ENCODE assay signal across 17 mouse cellular contexts in genomic region chr16:23057668-23058447, GRCm38 (mm10). TPM values are rescaled to one million over a fixed set of nuclear protein-coding genes. Genes with fewer than 3 reads are reported as not detected.
DNase-seq lines count a peak whose midpoint lies in the region; ATAC-seq lines count a peak whose summit lies in the region.
"Not testable (repeated sequence)": the region's sequence is repeated elsewhere in the genome, so short reads cannot be mapped to it uniquely, and the experiment has no call there.
"Had no signal": no experiment of that assay in that cellular context is flagged by ENCODE, and none has a peak within 500 bp of the region (broad histone marks: within the 10 kb centered on the region; RNA-seq: fewer than 3 reads in every experiment).

Gene Kng1 (plus strand): TSS chr16:23057865.

- H3K36me3 ChIP-seq in erythroblast, embryonic 14.5 days (ENCODE audit: control insufficient read depth); intestine, embryonic 16.5 days (ENCODE audit: control insufficient read depth, insufficient read depth, low read length); liver, embryonic 11.5 days (ENCODE audit: control insufficient read depth, insufficient read depth, low read length); liver, embryonic 15.5 days (replicated peaks); neural tube, embryonic 15.5 days: not testable (repeated sequence)

- H3K27ac ChIP-seq in intestine, embryonic 16.5 days (ENCODE audit: low read length); liver, embryonic 11.5 days (ENCODE audit: low read depth, low read length); neural tube, embryonic 15.5 days (replicated peaks): not testable (repeated sequence)
- 0 out of 2 replicates have a peak within 1 kb of the TSS, but pooled peaks have one; percentile 41 for H3K27ac ChIP-seq in liver, embryonic 15.5 days (replicated peaks)

- DNase-seq in adrenal gland, postnatal 14 days; liver, embryonic 11.5 days (ENCODE audit: low spot score): not testable (repeated sequence)

- WGBS in intestine, embryonic 16.5 days: 81% methylated on average over 1 of the region's 1 CpGs
- 75% methylated on average over 1 of the region's 1 CpGs for WGBS in liver, embryonic 11.5 days
- WGBS in liver, embryonic 15.5 days (ENCODE audit: insufficient replicate concordance): 45% methylated on average over 1 of the region's 1 CpGs
- 64% methylated on average over 1 of the region's 1 CpGs for WGBS in neural tube, embryonic 15.5 days

- peak within 1 kb of the TSS; percentile 41 for H3K4me3 ChIP-seq in erythroblast, embryonic 14.5 days (replicated peaks)
- not testable (repeated sequence) for H3K4me3 ChIP-seq in intestine, embryonic 16.5 days (ENCODE audit: low read length); neural tube, embryonic 15.5 days (replicated peaks)
- H3K4me3 ChIP-seq in liver, embryonic 11.5 days (ENCODE audit: low read depth, low read length): peak within 1 kb of the TSS; percentile 23
- peak within 1 kb of the TSS; percentile 43 for H3K4me3 ChIP-seq in liver, embryonic 15.5 days (replicated peaks)

- H3K9ac ChIP-seq in intestine, embryonic 16.5 days (ENCODE audit: low read depth, low read length); liver, embryonic 11.5 days (ENCODE audit: low read depth, low read length); liver, embryonic 15.5 days; neural tube, embryonic 15.5 days (replicated peaks): not testable (repeated sequence)

- H3K4me2 ChIP-seq in intestine, embryonic 16.5 days (ENCODE audit: low read depth, low read length); liver, embryonic 11.5 days; liver, embryonic 15.5 days; neural tube, embryonic 15.5 days: not testable (repeated sequence)

- H3K9me3 ChIP-seq in erythroblast, embryonic 14.5 days (ENCODE audit: control insufficient read depth, low read length); intestine, embryonic 16.5 days (ENCODE audit: control insufficient read depth, low read length); liver, embryonic 11.5 days (ENCODE audit: control insufficient read depth, low read length); liver, embryonic 15.5 days (replicated peaks); neural tube, embryonic 15.5 days (replicated peaks): not testable (repeated sequence)

- H3K27me3 ChIP-seq in erythroblast, embryonic 14.5 days (ENCODE audit: control insufficient read depth); intestine, embryonic 16.5 days (replicated peaks; ENCODE audit: control insufficient read depth, insufficient read depth, low read length); liver, embryonic 11.5 days (replicated peaks; ENCODE audit: control insufficient read depth, insufficient read depth, low read length); liver, embryonic 15.5 days; neural tube, embryonic 15.5 days (replicated peaks): not testable (repeated sequence)

- not testable (repeated sequence) for H3K4me1 ChIP-seq in erythroblast, embryonic 14.5 days (ENCODE audit: control insufficient read depth); intestine, embryonic 16.5 days (ENCODE audit: control insufficient read depth, insufficient read depth, low read length); liver, embryonic 11.5 days (replicated peaks; ENCODE audit: control insufficient read depth, insufficient read depth, low read length); liver, embryonic 15.5 days (replicated peaks); neural tube, embryonic 15.5 days

- ATAC-seq in intestine, embryonic 16.5 days: 0 out of 2 replicates have a peak, but pooled peaks have one; percentile 42
- peak; percentile 64; the same call in 1 of the 2 replicates for ATAC-seq in liver, embryonic 11.5 days (replicated peaks; ENCODE audit: low FRiP score)
- peak; percentile 81 for ATAC-seq in liver, embryonic 15.5 days (ENCODE audit: insufficient read depth)
- 0 out of 2 replicates have a peak, but pooled peaks have one; percentile 24 for ATAC-seq in neural tube, embryonic 15.5 days (ENCODE audit: low FRiP score)

RNA-seq across cellular contexts. Expression of gene Kng1, which starts in this region (rescaled TPM):
- 13.1 and 215 TPM in 2 replicates for total RNA-seq in adrenal gland, postnatal 14 days (2021)
- 0.05 TPM in 1 of 2 replicates, not detected in the other for polyA plus RNA-seq in erythroblast, embryonic 14.5 days (2012)
- polyA plus RNA-seq in intestine, embryonic 16.5 days (2015; fragmentation: Nextera tagmentation; extraction: Ambion mirVana): 5.4 and 15.1 TPM in 2 replicates
- 87.0 and 97.8 TPM in 2 replicates for polyA plus RNA-seq in liver, embryonic 11.5 days (2014; fragmentation: Nextera tagmentation; extraction: Ambion mirVana)
- polyA plus RNA-seq in liver, embryonic 15.5 days (2015; fragmentation: Nextera tagmentation; extraction: Ambion mirVana): 918 and 1,131 TPM in 2 replicates
- 0.47 and 0.49 TPM in 2 replicates for polyA plus RNA-seq in neural tube, embryonic 15.5 days (2015; fragmentation: Nextera tagmentation; extraction: Ambion mirVana)
- total RNA-seq: common myeloid progenitor, adult 5-6 weeks; heart, adult 8-10 months; heart, postnatal 25 days; MEL had no signal
- polyA plus RNA-seq: C2C12; embryonic facial prominence, embryonic 11.5 days; forebrain, embryonic 12.5 days; forebrain, embryonic 16.5 days; frontal cortex, adult 2 months; hindbrain, embryonic 10.5 days; hindbrain, embryonic 14.5 days had no signal

Comparison
In these comparisons a context has a peak if more than half of its experiments do, and no peak if none do; other contexts are left out.
1. Peak in ATAC-seq in neural tube, embryonic 15.5 days; RNA of the gene not detected or under 1 TPM.
2. ATAC-seq: peak in every context shown above with its lines; median percentile 81 in liver, embryonic 15.5 days; 64 in liver, embryonic 11.5 days; 42 in intestine, embryonic 16.5 days; 24 in neural tube, embryonic 15.5 days.